Mouse (Mus musculus): ENCODE data around the gene Tpd52l1. TPM values are rescaled to one million over a fixed set of nuclear protein-coding genes. Genes with fewer than 3 reads are reported as not detected.
A peak's percentile ranks its signal among the peaks of the same experiment; 100 is the strongest.

The Tpd52l1 gene
- polyA plus RNA-seq (2014; fragmentation: Nextera tagmentation; extraction: Ambion mirVana), result 50.7 and 59.2 TPM in 2 replicates

GRCm38 (mm10) chr10:31445291-31446124, at the start of gene Tpd52l1:
Gene Tpd52l1, minus strand, starts transcription at chr10:31445958.
- Histone ChIP-seq H3K4me2 (ENCODE audit: low read depth, low read length) (peak within 1 kb of the TSS; percentile 78), H3K27me3 (ENCODE audit: control insufficient read depth, insufficient read depth, low read length) (no peaks in the 10 kb centered on the region), H3K4me1 (ENCODE audit: control insufficient read depth, insufficient read depth, low read length) (no peaks in the 10 kb centered on the region), H3K36me3 (replicated peaks; ENCODE audit: control insufficient read depth, insufficient read depth, low read depth, low read length) (no peaks in the 10 kb centered on the region), H3K4me3 (ENCODE audit: low read depth, low read length) (peak within 1 kb of the TSS; percentile 58), H3K27ac (replicated peaks; ENCODE audit: low read depth, low read length) (no peak within 1 kb of the TSS), H3K9me3 (replicated peaks; ENCODE audit: control insufficient read depth, low read length) (no peaks in the 10 kb centered on the region), H3K9ac (replicated peaks; ENCODE audit: low read length) (peak within 1 kb of the TSS; percentile 64)
- ATAC-seq (replicated peaks; ENCODE audit: insufficient number of reproducible peaks, low FRiP score, low TSS enrichment, low read depth) (peak; percentile 99), DNase-seq (ENCODE audit: low spot score) (peak; percentile 92)
- 2% methylated on average over 53 of the region's 59 CpGs for WGBS

GRCm38 (mm10) chr10:31494296-31494695, 48.5 kb upstream of the Tpd52l1 start:
- H3K36me3 ChIP-seq (replicated peaks; ENCODE audit: control insufficient read depth, insufficient read depth, low read depth, low read length), result no peaks in the 10 kb centered on the region
- H3K4me3 ChIP-seq (ENCODE audit: low read depth, low read length), result no peak overlapping the region
- 90% methylated on average over 1 of the region's 1 CpGs for WGBS
- H3K9me3 ChIP-seq (replicated peaks; ENCODE audit: control insufficient read depth, low read length), result no peaks in the 10 kb centered on the region
- no peak overlapping the region for H3K27ac ChIP-seq (replicated peaks; ENCODE audit: low read depth, low read length)
- ATAC-seq (replicated peaks; ENCODE audit: insufficient number of reproducible peaks, low FRiP score, low TSS enrichment, low read depth), result no peak
- H3K4me1 ChIP-seq (ENCODE audit: control insufficient read depth, insufficient read depth, low read length), result no peaks in the 10 kb centered on the region
- no peak overlapping the region for H3K4me2 ChIP-seq (ENCODE audit: low read depth, low read length)
- DNase-seq (ENCODE audit: low spot score), result no peak
- no peaks in the 10 kb centered on the region for H3K27me3 ChIP-seq (ENCODE audit: control insufficient read depth, insufficient read depth, low read length)
- no peak overlapping the region for H3K9ac ChIP-seq (replicated peaks; ENCODE audit: low read length)

DNA sequence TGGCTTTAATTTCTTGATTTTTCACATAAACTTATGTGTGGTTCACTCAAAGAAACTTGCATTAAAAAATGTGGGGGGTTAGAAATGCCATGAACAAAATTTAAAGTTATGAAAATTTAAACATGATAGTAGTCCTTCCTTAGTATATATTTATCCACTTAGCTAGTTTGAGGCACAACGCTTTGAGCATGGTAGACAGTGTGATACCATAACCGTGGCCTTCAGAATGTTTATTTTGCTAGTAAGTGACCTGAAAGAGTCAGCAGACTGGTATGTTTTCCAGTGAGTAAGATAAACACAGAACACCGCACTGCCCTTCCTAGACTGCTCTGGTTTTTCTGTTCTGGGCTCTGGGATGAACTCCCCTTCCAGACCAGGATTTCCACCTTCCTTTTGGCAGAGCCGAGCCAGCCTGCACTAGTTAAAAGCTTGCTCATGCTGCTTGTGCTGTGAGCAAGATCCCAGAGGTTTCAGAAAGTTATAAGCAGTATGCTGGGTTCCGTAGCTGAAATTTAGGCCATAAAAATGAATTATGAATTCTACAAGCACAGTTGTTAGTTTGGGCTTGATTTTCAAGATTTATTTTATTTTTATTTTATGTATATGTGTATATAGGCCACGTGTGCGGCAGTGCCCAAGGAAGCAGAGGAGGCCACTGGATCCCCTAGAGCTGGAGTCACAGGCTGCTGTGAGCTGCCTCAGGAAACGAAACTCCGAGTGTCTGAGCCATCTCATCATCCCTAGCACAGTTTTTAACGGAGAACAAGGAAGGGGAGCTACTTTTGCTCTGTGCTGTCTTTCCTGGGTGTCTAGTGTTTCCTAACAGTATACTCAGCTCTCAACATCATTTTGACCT, 21.5 kb upstream of the Tpd52l1 start:
- H3K27me3 ChIP-seq (ENCODE audit: control insufficient read depth, insufficient read depth, low read length), result no peaks in the 10 kb centered on the region
- peak; percentile 33 for DNase-seq (ENCODE audit: low spot score)
- H3K9ac ChIP-seq (replicated peaks; ENCODE audit: low read length), result no peak overlapping the region
- H3K4me1 ChIP-seq (ENCODE audit: control insufficient read depth, insufficient read depth, low read length), result no peaks in the 10 kb centered on the region
- no peaks in the 10 kb centered on the region for H3K9me3 ChIP-seq (replicated peaks; ENCODE audit: control insufficient read depth, low read length)
- no peak overlapping the region for H3K27ac ChIP-seq (replicated peaks; ENCODE audit: low read depth, low read length)
- WGBS, result 57% methylated on average over 10 of the region's 10 CpGs
- no peak overlapping the region for H3K4me3 ChIP-seq (ENCODE audit: low read depth, low read length)
- no peaks in the 10 kb centered on the region for H3K36me3 ChIP-seq (replicated peaks; ENCODE audit: control insufficient read depth, insufficient read depth, low read depth, low read length)
- no peak overlapping the region for H3K4me2 ChIP-seq (ENCODE audit: low read depth, low read length)
- 0 out of 2 replicates have a peak, but pooled peaks have one; percentile 34 for ATAC-seq (replicated peaks; ENCODE audit: insufficient number of reproducible peaks, low FRiP score, low TSS enrichment, low read depth)

DNA sequence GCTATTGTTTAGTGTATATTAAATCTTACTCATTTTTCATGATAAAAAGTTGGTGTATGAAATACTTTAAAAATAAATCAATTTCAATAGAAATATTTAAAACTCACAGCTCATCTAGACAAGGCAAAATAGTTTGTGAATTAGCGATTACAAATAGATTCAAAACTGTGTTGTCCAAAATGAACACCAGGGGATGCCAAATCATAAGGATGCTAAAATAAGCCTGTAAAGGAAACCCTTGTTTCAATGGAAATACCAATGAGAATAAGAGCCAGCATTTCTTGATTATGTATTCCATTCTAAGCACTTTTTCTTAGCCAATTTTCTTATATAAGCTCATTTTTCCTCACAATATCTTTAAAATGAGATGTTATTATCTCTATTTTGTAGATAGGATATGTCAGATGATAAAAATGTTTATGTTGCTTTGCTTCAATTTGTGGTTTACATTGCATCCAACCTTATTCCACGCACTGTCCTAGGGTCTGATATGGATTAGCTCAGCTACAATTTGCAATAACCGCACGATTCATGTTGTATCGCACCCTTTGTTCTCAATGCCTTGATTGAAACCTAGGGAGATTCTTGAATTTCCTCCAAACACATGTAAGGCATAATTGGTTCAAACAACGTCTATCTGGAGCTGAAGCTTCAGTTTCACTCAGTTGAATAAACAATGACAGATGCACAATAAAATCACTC, 20.2 kb upstream of the Tpd52l1 start:
- 78% methylated on average over 6 of the region's 6 CpGs for WGBS

DNA sequence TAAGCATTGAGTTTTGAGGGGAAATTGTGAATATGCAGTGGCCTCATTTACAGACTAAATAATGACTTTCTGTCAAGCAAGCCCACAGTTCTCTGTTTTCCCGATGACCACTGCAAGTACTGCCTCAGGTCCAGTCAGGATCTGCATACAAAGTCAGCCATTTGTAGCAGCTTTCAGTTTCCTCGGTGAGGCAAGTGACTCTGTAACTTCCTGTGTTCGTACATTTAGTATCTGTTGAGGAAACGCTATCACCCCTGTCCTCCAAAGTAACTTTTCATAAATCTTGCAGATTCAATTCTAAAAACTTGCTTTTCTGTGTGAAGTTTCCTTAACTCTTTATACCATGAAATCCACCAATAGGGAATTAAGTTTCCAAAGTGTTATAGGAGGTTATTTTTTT, 19.7 kb upstream of the Tpd52l1 start:
- Histone ChIP-seq H3K4me3 (ENCODE audit: low read depth, low read length) (no peak overlapping the region), H3K36me3 (replicated peaks; ENCODE audit: control insufficient read depth, insufficient read depth, low read depth, low read length) (no peaks in the 10 kb centered on the region), H3K27ac (replicated peaks; ENCODE audit: low read depth, low read length) (no peak overlapping the region), H3K4me1 (ENCODE audit: control insufficient read depth, insufficient read depth, low read length) (no peaks in the 10 kb centered on the region), H3K27me3 (ENCODE audit: control insufficient read depth, insufficient read depth, low read length) (no peaks in the 10 kb centered on the region), H3K9me3 (replicated peaks; ENCODE audit: control insufficient read depth, low read length) (no peaks in the 10 kb centered on the region), H3K9ac (replicated peaks; ENCODE audit: low read length) (no peak overlapping the region), H3K4me2 (ENCODE audit: low read depth, low read length) (no peak overlapping the region)
- DNase-seq (ENCODE audit: low spot score) (no peak), ATAC-seq (replicated peaks; ENCODE audit: insufficient number of reproducible peaks, low FRiP score, low TSS enrichment, low read depth) (no peak)
- 76% methylated on average over 4 of the region's 4 CpGs for WGBS

More for the DNA sequence above, 20.2 kb upstream of the Tpd52l1 start:
- H3K4me2 ChIP-seq (ENCODE audit: low read depth, low read length), result no peak overlapping the region
- H3K27me3 ChIP-seq (ENCODE audit: control insufficient read depth, insufficient read depth, low read length), result no peaks in the 10 kb centered on the region
- ATAC-seq (replicated peaks; ENCODE audit: insufficient number of reproducible peaks, low FRiP score, low TSS enrichment, low read depth), result no peak
- H3K27ac ChIP-seq (replicated peaks; ENCODE audit: low read depth, low read length), result no peak overlapping the region
- no peak overlapping the region for H3K4me3 ChIP-seq (ENCODE audit: low read depth, low read length)
- H3K36me3 ChIP-seq (replicated peaks; ENCODE audit: control insufficient read depth, insufficient read depth, low read depth, low read length), result no peaks in the 10 kb centered on the region
- H3K9me3 ChIP-seq (replicated peaks; ENCODE audit: control insufficient read depth, low read length), result no peaks in the 10 kb centered on the region
- peak; percentile 22 for DNase-seq (ENCODE audit: low spot score)
- no peaks in the 10 kb centered on the region for H3K4me1 ChIP-seq (ENCODE audit: control insufficient read depth, insufficient read depth, low read length)
- H3K9ac ChIP-seq (replicated peaks; ENCODE audit: low read length), result no peak overlapping the region

DNA sequence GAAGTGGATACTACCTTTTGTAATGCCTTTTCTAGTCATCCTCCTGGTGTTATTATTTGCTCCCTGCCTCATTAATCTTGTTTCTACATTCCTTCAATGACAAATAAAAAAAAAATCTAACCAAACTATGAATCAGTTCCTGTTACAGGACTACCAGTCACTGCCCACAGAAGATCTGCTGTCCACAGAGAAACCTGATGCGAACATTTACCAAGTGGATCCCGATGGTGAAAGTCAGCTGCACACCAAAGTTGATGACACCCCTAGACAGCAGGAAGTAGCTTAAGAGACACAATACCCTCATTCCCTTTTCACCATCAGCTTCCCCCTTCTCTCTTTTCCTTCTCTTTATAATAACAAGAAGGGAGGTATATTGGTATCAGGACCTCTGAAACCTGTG, 17.3 kb upstream of the Tpd52l1 start:
- Histone ChIP-seq H3K27me3 (ENCODE audit: control insufficient read depth, insufficient read depth, low read length) (no peaks in the 10 kb centered on the region), H3K4me2 (ENCODE audit: low read depth, low read length) (no peak overlapping the region), H3K4me3 (ENCODE audit: low read depth, low read length) (no peak overlapping the region), H3K36me3 (replicated peaks; ENCODE audit: control insufficient read depth, insufficient read depth, low read depth, low read length) (no peaks in the 10 kb centered on the region), H3K9ac (replicated peaks; ENCODE audit: low read length) (no peak overlapping the region), H3K27ac (replicated peaks; ENCODE audit: low read depth, low read length) (no peak overlapping the region), H3K4me1 (ENCODE audit: control insufficient read depth, insufficient read depth, low read length) (no peaks in the 10 kb centered on the region), H3K9me3 (replicated peaks; ENCODE audit: control insufficient read depth, low read length) (no peaks in the 10 kb centered on the region)
- ATAC-seq (replicated peaks; ENCODE audit: insufficient number of reproducible peaks, low FRiP score, low TSS enrichment, low read depth), result no peak
- WGBS, result 91% methylated on average over 2 of the region's 2 CpGs
- no peak for DNase-seq (ENCODE audit: low spot score)

GRCm38 (mm10) chr10:31456806-31457205, 11.0 kb upstream of the Tpd52l1 start:
- Histone ChIP-seq H3K4me2 (ENCODE audit: low read depth, low read length) (no peak overlapping the region), H3K9ac (replicated peaks; ENCODE audit: low read length) (no peak overlapping the region), H3K27me3 (ENCODE audit: control insufficient read depth, insufficient read depth, low read length) (no peaks in the 10 kb centered on the region), H3K27ac (replicated peaks; ENCODE audit: low read depth, low read length) (no peak overlapping the region), H3K4me1 (ENCODE audit: control insufficient read depth, insufficient read depth, low read length) (no peaks in the 10 kb centered on the region), H3K36me3 (replicated peaks; ENCODE audit: control insufficient read depth, insufficient read depth, low read depth, low read length) (no peaks in the 10 kb centered on the region), H3K4me3 (ENCODE audit: low read depth, low read length) (no peak overlapping the region), H3K9me3 (replicated peaks; ENCODE audit: control insufficient read depth, low read length) (no peaks in the 10 kb centered on the region)
- 44% methylated on average over 1 of the region's 1 CpGs for WGBS
- DNase-seq (ENCODE audit: low spot score) (no peak), ATAC-seq (replicated peaks; ENCODE audit: insufficient number of reproducible peaks, low FRiP score, low TSS enrichment, low read depth) (no peak)
